In genomic region chr14:121505485-121505860, GRCm38 (mm10) we compare ENCODE assay signal across 10 mouse cellular contexts. TPM values are rescaled to one million over a fixed set of nuclear protein-coding genes. Genes with fewer than 3 reads are reported as not detected.
A peak's percentile ranks its signal among the peaks of the same experiment; 100 is the strongest.
DNase-seq lines count a peak whose midpoint lies in the region; ATAC-seq lines count a peak whose summit lies in the region.
"Had no signal": no experiment of that assay in that cellular context is flagged by ENCODE, and none has a peak within 500 bp of the region (broad histone marks: within the 10 kb centered on the region; RNA-seq: fewer than 3 reads in every experiment).

No protein-coding gene starts in this region.

- peaks cover 64% of the 10 kb centered on the region for H3K27me3 ChIP-seq in limb, embryonic 12.5 days
- H3K27me3 ChIP-seq in limb, embryonic 10.5 days (ENCODE audit: low read depth, poor library complexity, severe bottlenecking): peaks cover 60% of the 10 kb centered on the region
- peaks cover 51% of the 10 kb centered on the region for H3K27me3 ChIP-seq in embryonic facial prominence, embryonic 13.5 days
- peaks cover 5% of the 10 kb centered on the region; the same call in 1 of the 2 replicates for H3K27me3 ChIP-seq in intestine, embryonic 15.5 days (replicated peaks)
- H3K27me3 ChIP-seq in neural tube, embryonic 12.5 days (replicated peaks): peaks cover 36% of the 10 kb centered on the region

- peak overlapping the region; percentile 42 for H3K4me2 ChIP-seq in limb, embryonic 12.5 days
- H3K4me2 ChIP-seq in embryonic facial prominence, embryonic 13.5 days: peak overlapping the region; percentile 45; the same call in 1 of the 2 replicates
- peak overlapping the region; percentile 63 for H3K4me2 ChIP-seq in intestine, embryonic 15.5 days (replicated peaks)
- H3K4me2 ChIP-seq in neural tube, embryonic 12.5 days (replicated peaks): peak overlapping the region; percentile 43; the same call in 1 of the 2 replicates

- ATAC-seq in limb, embryonic 12.5 days (ENCODE audit: insufficient number of reproducible peaks, insufficient read depth, low FRiP score, low TSS enrichment, low read depth): no peak
- no peak for ATAC-seq in embryonic facial prominence, embryonic 13.5 days (ENCODE audit: insufficient number of reproducible peaks, insufficient read depth, low FRiP score, low TSS enrichment, low read depth)
- no peak; the same call in 1 of the 2 replicates for ATAC-seq in intestine, embryonic 15.5 days
- no peak for ATAC-seq in neural tube, embryonic 12.5 days (ENCODE audit: low FRiP score, low read depth)

- no peaks in the 10 kb centered on the region for H3K9me3 ChIP-seq in limb, embryonic 12.5 days
- H3K9me3 ChIP-seq in limb, embryonic 10.5 days (replicated peaks): no peaks in the 10 kb centered on the region
- H3K9me3 ChIP-seq in embryonic facial prominence, embryonic 13.5 days: no peaks in the 10 kb centered on the region
- H3K9me3 ChIP-seq in intestine, embryonic 15.5 days: no peaks in the 10 kb centered on the region
- no peaks in the 10 kb centered on the region for H3K9me3 ChIP-seq in neural tube, embryonic 12.5 days

- no peak overlapping the region for H3K9ac ChIP-seq in limb, embryonic 12.5 days (replicated peaks)
- no peak overlapping the region for H3K9ac ChIP-seq in embryonic facial prominence, embryonic 13.5 days
- no peak overlapping the region for H3K9ac ChIP-seq in intestine, embryonic 15.5 days
- H3K9ac ChIP-seq in neural tube, embryonic 12.5 days: no peak overlapping the region

- H3K4me1 ChIP-seq in limb, embryonic 12.5 days (replicated peaks): peaks cover 6% of the 10 kb centered on the region; the same call in 1 of the 2 replicates
- H3K4me1 ChIP-seq in limb, embryonic 10.5 days: peaks cover 15% of the 10 kb centered on the region
- H3K4me1 ChIP-seq in embryonic facial prominence, embryonic 13.5 days: peaks cover 7% of the 10 kb centered on the region; the same call in 1 of the 2 replicates
- H3K4me1 ChIP-seq in intestine, embryonic 15.5 days (replicated peaks): peaks cover 20% of the 10 kb centered on the region
- H3K4me1 ChIP-seq in neural tube, embryonic 12.5 days: peaks cover 6% of the 10 kb centered on the region; the same call in 1 of the 2 replicates

- 31% methylated on average over 9 of the region's 9 CpGs for WGBS in limb, embryonic 12.5 days
- WGBS in limb, embryonic 10.5 days: 31% methylated on average over 9 of the region's 9 CpGs
- WGBS in embryonic facial prominence, embryonic 13.5 days: 23% methylated on average over 9 of the region's 9 CpGs
- WGBS in intestine, embryonic 15.5 days: 45% methylated on average over 9 of the region's 9 CpGs
- WGBS in neural tube, embryonic 12.5 days: 23% methylated on average over 9 of the region's 9 CpGs

- no peak overlapping the region for H3K4me3 ChIP-seq in limb, embryonic 12.5 days (replicated peaks)
- no peak overlapping the region for H3K4me3 ChIP-seq in limb, embryonic 10.5 days
- H3K4me3 ChIP-seq in embryonic facial prominence, embryonic 13.5 days: no peak overlapping the region
- peak overlapping the region; percentile 25 for H3K4me3 ChIP-seq in intestine, embryonic 15.5 days (replicated peaks)
- H3K4me3 ChIP-seq in neural tube, embryonic 12.5 days: no peak overlapping the region
- H3K4me3 ChIP-seq: myocyte had no signal

- no peaks in the 10 kb centered on the region for H3K36me3 ChIP-seq in limb, embryonic 12.5 days
- H3K36me3 ChIP-seq in limb, embryonic 10.5 days: no peaks in the 10 kb centered on the region
- no peaks in the 10 kb centered on the region for H3K36me3 ChIP-seq in embryonic facial prominence, embryonic 13.5 days
- no peaks in the 10 kb centered on the region for H3K36me3 ChIP-seq in intestine, embryonic 15.5 days
- H3K36me3 ChIP-seq in neural tube, embryonic 12.5 days: no peaks in the 10 kb centered on the region

- DNase-seq in limb, embryonic 10.5 days (ENCODE audit: low spot score): no peak
- DNase-seq in cerebellum, adult 8-10 months: no peak
- no peak for DNase-seq in embryo, embryonic 11 days
- DNase-seq: left cerebral cortex, postnatal 4 days had no signal

- H3K27ac ChIP-seq in limb, embryonic 12.5 days: no peak overlapping the region
- no peak overlapping the region for H3K27ac ChIP-seq in limb, embryonic 10.5 days
- no peak overlapping the region for H3K27ac ChIP-seq in embryonic facial prominence, embryonic 13.5 days
- H3K27ac ChIP-seq in intestine, embryonic 15.5 days: no peak overlapping the region
- H3K27ac ChIP-seq in neural tube, embryonic 12.5 days: no peak overlapping the region

RNA-seq across cellular contexts. Expression of gene Slc15a1, which starts 0.4 kb away (rescaled TPM):
- not detected in 2 replicates for polyA plus RNA-seq in limb, embryonic 12.5 days (2016; fragmentation: Nextera tagmentation; extraction: Ambion mirVana)
- not detected in 2 replicates for polyA plus RNA-seq in limb, embryonic 10.5 days (2016; fragmentation: Nextera tagmentation; extraction: Ambion mirVana)
- 0.08 and 0.45 TPM in 2 replicates for polyA plus RNA-seq in embryonic facial prominence, embryonic 13.5 days (2015; fragmentation: Nextera tagmentation; extraction: Ambion mirVana)
- 6.0 and 6.6 TPM in 2 replicates for polyA plus RNA-seq in intestine, embryonic 15.5 days (2015; fragmentation: Nextera tagmentation; extraction: Ambion mirVana)
- polyA plus RNA-seq in neural tube, embryonic 12.5 days (2016; fragmentation: Nextera tagmentation; extraction: Ambion mirVana): not detected in 2 replicates
- polyA plus RNA-seq: myocyte; spleen, adult 2 months had no signal
